Mouse (Mus musculus) limb, embryonic 13.5 days (tissue): ENCODE measurements around the gene Prl2c5. TPM values are rescaled to one million over a fixed set of nuclear protein-coding genes. Genes with fewer than 3 reads are reported as not detected.
"Not testable (repeated sequence)": the region's sequence is repeated elsewhere in the genome, so short reads cannot be mapped to it uniquely, and the experiment has no call there.

Experiments used
- ATAC-seq: fragments of 200-750 bp; cut with Nextera tagmentation; 2 replicates; pipeline ENCODE4 v1.8.0; 2017; ENCODE audit warnings: low read depth, moderate number of reproducible peaks, moderate TSS enrichment; ENCODE audit not compliant: low FRiP score
- H3K27ac ChIP-seq: fragments of 300-500 bp; sonication (generic); 2 replicates; pipeline ENCODE4 v1.5.1; 2015; ENCODE audit warnings: inconsistent platforms, mild to moderate bottlenecking, moderate library complexity
- H3K27me3 ChIP-seq: fragments of 300-500 bp; sonication (generic); 2 replicates; pipeline ENCODE4 v1.6.1; 2015; ENCODE audit warnings: mild to moderate bottlenecking, inconsistent platforms
- H3K36me3 ChIP-seq: fragments of 300-500 bp; sonication (generic); 2 replicates; pipeline ENCODE4 v1.6.1; 2015; ENCODE audit warnings: inconsistent platforms, mild to moderate bottlenecking, moderate library complexity
- H3K4me1 ChIP-seq: fragments of 300-500 bp; sonication (generic); 2 replicates; pipeline ENCODE4 v1.6.1; 2015; ENCODE audit warnings: inconsistent platforms
- H3K4me2 ChIP-seq: fragments of 300-500 bp; sonication (generic); replicated peaks from 2 replicates; pipeline ENCODE4 v1.6.1; 2015; ENCODE audit warnings: inconsistent platforms, mild to moderate bottlenecking, moderate library complexity
- H3K4me3 ChIP-seq: fragments of 300-500 bp; sonication (generic); 2 replicates; pipeline ENCODE4 v1.5.1; 2015; ENCODE audit warnings: moderate library complexity, mild to moderate bottlenecking, inconsistent platforms
- H3K9ac ChIP-seq: fragments of 300-500 bp; sonication (generic); 2 replicates; pipeline ENCODE4 v1.6.1; 2015; ENCODE audit warnings: mild to moderate bottlenecking, inconsistent platforms
- H3K9me3 ChIP-seq: fragments of 300-500 bp; sonication (generic); 2 replicates; pipeline ENCODE4 v1.6.1; 2016; ENCODE audit warnings: inconsistent platforms
- WGBS: fragments of 180-500 bp; shearing (Covaris S2); methylation state at CpG from one replicate; pipeline ENCODE4 v1.1.7; 2015; 5-methylcytosine and 5-hydroxymethylcytosine counted together
- polyA plus RNA-seq: library from polyadenylated mRNA; unstranded; fragments of >200 nt; fragmentation: Nextera tagmentation; extraction: Ambion mirVana; gene quantifications from 2 replicates; pipeline ENCODE4 v1.2.1, GENCODE M21; 2015

Gene Prl2c5
- not detected in 2 replicates for polyA plus RNA-seq

GRCm38 (mm10) chr13:13182415-13182814, at the start of gene Prl2c5:
TSS of gene Prl2c5 (plus strand) at chr13:13182715.
- WGBS, result 53% methylated on average over 2 of the region's 2 CpGs

DNA sequence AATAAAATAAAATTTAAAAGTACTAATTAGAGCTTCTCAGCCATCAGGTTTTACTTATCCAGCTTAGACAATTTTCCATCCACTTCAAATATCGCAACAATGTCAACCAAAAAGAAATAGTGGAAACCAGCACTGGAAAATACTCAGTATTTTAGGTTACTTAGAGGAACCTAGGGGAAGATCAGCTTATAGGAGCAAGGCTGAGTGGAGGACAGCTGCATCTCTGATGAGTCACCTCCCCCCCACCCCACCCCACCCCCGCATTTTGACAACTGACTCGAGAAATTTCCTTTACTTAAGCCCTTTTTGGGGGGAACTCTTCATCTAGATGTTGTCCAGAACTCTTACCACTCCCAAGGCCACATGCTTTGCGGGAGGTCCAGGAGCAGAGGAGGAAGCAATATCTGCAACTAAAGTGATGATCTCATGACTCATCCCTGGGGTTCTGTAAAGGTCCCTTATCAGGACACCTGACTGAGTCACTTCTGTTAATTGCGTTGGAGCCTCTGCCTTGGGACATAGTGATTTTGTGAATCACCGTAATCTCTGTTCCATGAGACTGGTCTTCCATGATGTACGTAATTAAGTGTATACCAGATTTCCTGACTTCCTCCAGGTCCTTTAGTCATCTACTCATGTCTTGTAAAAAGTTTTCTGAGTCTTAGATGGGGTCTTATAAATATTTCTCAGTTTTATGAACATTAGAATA, 19.6 kb upstream of the Prl2c5 start:
- 74% methylated on average over 5 of the region's 7 CpGs for WGBS
- not testable (repeated sequence) for H3K9ac ChIP-seq, H3K4me1 ChIP-seq, H3K4me3 ChIP-seq, H3K36me3 ChIP-seq, H3K4me2 ChIP-seq, ATAC-seq, H3K27me3 ChIP-seq, H3K9me3 ChIP-seq, H3K27ac ChIP-seq

More at GRCm38 (mm10) chr13:13182415-13182814, at the start of gene Prl2c5:
- H3K4me1 ChIP-seq, H3K27me3 ChIP-seq, H3K9me3 ChIP-seq, H3K4me3 ChIP-seq, H3K36me3 ChIP-seq, H3K4me2 ChIP-seq, H3K27ac ChIP-seq, H3K9ac ChIP-seq, ATAC-seq: not testable (repeated sequence)

GRCm38 (mm10) chr13:13168631-13169030, 13.9 kb upstream of the Prl2c5 start:
- not testable (repeated sequence) for H3K9ac ChIP-seq, H3K4me1 ChIP-seq, ATAC-seq, H3K27me3 ChIP-seq, H3K9me3 ChIP-seq, H3K36me3 ChIP-seq, H3K4me3 ChIP-seq, H3K4me2 ChIP-seq, H3K27ac ChIP-seq
- WGBS, result 73% methylated on average over 2 of the region's 2 CpGs

DNA sequence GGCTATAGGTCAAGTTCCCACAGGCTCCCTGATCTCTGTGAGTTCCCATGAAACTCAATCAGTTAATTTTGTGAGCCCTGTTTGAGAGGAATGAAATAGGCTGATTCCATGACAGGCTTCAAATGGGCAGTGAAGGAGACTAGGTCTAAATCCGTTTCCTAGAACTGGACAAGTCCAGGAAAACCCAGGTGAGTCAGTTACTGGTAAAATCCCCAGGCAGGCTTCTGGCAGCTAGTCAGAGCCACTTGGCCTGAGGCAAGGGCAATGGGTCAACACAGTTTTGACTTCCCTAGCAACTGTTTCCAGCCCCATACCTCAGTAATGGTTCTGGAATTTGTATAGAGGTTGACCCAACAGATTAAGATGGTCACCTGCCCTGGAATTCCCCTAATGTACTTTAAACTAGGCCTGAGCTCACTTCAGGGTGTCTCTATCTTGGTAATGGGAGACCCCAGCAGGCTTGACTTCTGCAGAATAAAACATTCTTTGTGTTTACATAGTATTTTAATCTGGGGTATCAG, 8.8 kb upstream of the Prl2c5 start:
- not testable (repeated sequence) for H3K36me3 ChIP-seq, ATAC-seq, H3K9me3 ChIP-seq, H3K27me3 ChIP-seq, H3K4me3 ChIP-seq, H3K9ac ChIP-seq, H3K4me1 ChIP-seq, H3K4me2 ChIP-seq, H3K27ac ChIP-seq
- 61% methylated on average over 1 of the region's 1 CpGs for WGBS

DNA sequence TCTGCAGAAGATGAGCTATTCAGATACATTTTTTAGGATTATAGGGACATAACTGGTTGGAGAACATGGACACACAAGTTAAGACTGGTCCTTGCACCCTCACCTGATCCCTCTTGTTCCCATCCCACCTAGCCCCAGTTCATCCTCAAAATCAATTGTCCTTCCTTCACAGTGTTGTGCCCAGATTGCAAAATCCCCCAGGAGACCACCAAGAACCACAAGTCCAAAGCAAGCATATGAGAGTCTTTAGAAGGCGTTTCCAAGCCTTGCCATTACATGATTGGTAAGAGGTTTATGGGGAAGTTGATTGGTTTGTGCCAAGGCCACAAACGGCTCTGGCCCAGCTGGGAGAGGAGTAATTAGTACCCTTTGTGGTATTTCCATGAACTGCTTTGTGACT, 6.8 kb upstream of the Prl2c5 start:
- H3K27ac ChIP-seq, H3K4me2 ChIP-seq, H3K27me3 ChIP-seq, H3K4me1 ChIP-seq, H3K4me3 ChIP-seq, ATAC-seq, H3K9me3 ChIP-seq, H3K36me3 ChIP-seq, H3K9ac ChIP-seq: not testable (repeated sequence)
- 47% methylated on average over 2 of the region's 2 CpGs for WGBS

DNA sequence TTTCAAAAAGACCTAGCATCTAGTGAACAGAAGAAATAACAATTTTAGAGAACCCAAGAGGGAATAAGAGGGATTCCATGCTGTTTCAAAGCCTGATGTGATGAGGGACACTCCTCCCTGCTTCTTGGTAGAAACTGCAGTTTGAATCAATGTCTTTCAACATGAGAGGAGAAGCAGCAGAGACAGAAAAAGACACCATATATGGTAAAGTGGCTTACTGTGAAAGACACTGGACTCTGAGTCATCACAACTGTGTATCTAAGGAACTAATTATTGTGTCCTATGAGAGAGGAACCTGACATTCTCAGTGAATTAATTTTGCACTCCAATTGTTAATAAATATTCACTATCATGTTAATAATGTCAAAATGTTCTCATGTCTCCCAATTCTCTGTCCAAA, 28.7 kb downstream of the Prl2c5 start:
- not testable (repeated sequence) for H3K36me3 ChIP-seq, H3K4me3 ChIP-seq, H3K27me3 ChIP-seq, H3K4me2 ChIP-seq, H3K27ac ChIP-seq, H3K9ac ChIP-seq, H3K4me1 ChIP-seq, ATAC-seq, H3K9me3 ChIP-seq

DNA sequence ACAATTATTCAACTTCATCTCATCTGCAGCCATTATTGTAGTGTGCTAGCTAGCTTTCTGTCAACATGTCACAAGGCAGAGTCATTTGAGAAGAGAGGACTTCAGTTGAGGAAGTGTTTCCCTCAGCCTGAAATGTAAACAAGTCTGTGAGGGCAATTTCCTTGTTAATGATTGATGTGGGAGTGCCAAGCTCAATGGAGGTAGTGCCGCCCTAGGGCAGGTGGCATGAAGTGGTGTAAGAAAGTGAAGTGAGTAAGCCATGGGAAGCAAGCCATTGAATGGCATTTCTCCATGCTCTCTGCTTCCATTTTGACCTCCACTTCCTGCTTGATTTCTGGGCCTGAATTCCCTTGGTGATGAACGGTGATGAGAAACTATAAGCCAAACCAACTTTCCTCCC, 33.8 kb downstream of the Prl2c5 start:
- ATAC-seq, H3K9me3 ChIP-seq, H3K36me3 ChIP-seq, H3K27me3 ChIP-seq, H3K4me2 ChIP-seq, H3K4me3 ChIP-seq, H3K27ac ChIP-seq, H3K4me1 ChIP-seq, H3K9ac ChIP-seq: not testable (repeated sequence)
- 86% methylated on average over 2 of the region's 2 CpGs for WGBS

DNA sequence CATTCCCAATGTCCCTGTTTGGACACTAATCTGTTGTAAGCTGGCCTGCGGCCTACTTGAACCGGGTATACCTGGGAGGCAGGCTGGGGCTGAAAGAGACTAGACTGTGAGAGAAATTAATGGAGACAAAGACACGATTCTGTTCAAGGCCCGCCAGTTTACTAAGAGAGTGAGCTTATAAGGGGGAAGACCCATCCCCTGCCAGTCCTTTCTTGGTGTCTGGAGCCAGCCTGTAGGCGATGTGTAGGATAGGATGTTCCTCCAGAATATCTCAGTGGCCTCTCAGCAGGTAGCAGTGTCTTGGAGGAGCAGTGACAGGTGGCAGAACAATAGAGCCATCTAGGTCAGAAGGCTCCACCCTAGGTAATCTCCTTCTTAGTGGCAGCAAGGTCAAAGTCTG, 37.7 kb downstream of the Prl2c5 start:
- H3K4me3 ChIP-seq, ATAC-seq, H3K9ac ChIP-seq, H3K4me2 ChIP-seq, H3K27me3 ChIP-seq, H3K4me1 ChIP-seq, H3K36me3 ChIP-seq, H3K27ac ChIP-seq, H3K9me3 ChIP-seq: not testable (repeated sequence)
- 72% methylated on average over 5 of the region's 5 CpGs for WGBS

DNA sequence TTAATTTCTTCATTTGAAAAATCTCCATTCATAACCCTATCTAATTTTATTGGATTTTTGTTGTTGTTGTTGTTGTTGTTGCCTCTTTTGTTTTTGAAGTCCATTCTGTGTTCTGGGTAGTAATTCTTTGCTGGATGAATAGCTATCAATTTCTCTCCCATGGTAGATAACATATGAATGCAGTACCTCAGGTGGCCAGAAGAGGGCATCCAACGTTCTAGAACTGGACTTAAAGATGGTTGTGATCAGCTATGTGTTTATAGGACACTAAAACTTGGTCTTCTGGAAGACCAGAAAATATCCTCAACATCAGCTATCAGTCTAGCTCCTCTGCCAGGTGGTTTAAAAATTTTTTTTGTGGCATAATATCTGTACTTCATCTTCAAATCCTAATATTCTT, 54.9 kb downstream of the Prl2c5 start:
- H3K27ac ChIP-seq, H3K9ac ChIP-seq, H3K9me3 ChIP-seq, ATAC-seq, H3K4me2 ChIP-seq, H3K36me3 ChIP-seq, H3K27me3 ChIP-seq, H3K4me1 ChIP-seq, H3K4me3 ChIP-seq: not testable (repeated sequence)
- WGBS, result 0% methylated on average over 1 of the region's 1 CpGs

Other genes with a start within 250 kb of the Prl2c5 start
- 0.64 TPM in 1 of 2 replicates, not detected in the other for gene Prl2c2, start 177.3 kb upstream of the Prl2c5 start, polyA plus RNA-seq
- 10.6 and 10.8 TPM in 2 replicates for gene Gpr137b, start 211.3 kb downstream of the Prl2c5 start, polyA plus RNA-seq